In genomic region chr1:63110536-63111285, GRCm38 (mm10) we compare ENCODE assay signal across 8 mouse cellular contexts. TPM values are rescaled to one million over a fixed set of nuclear protein-coding genes. Genes with fewer than 3 reads are reported as not detected.
A peak's percentile ranks its signal among the peaks of the same experiment; 100 is the strongest.
DNase-seq lines count a peak whose midpoint lies in the region; ATAC-seq lines count a peak whose summit lies in the region.

No protein-coding gene starts in this region.

- H3K36me3 ChIP-seq in embryonic facial prominence, embryonic 13.5 days, result peaks cover 9% of the 10 kb centered on the region
- H3K36me3 ChIP-seq in limb, embryonic 11.5 days (ENCODE audit: control insufficient read depth, insufficient read depth, low read length), result no peaks in the 10 kb centered on the region; the same call in 1 of the 2 replicates

- peak overlapping the region; percentile 11; the same call in 1 of the 2 replicates for H3K4me2 ChIP-seq in embryonic facial prominence, embryonic 13.5 days
- H3K4me2 ChIP-seq in limb, embryonic 11.5 days (ENCODE audit: low read depth, severe bottlenecking), result no peak overlapping the region

- 41% methylated on average over 7 of the region's 7 CpGs for WGBS in embryonic facial prominence, embryonic 13.5 days
- 46% methylated on average over 7 of the region's 7 CpGs for WGBS in limb, embryonic 11.5 days

- no peaks in the 10 kb centered on the region for H3K27me3 ChIP-seq in embryonic facial prominence, embryonic 13.5 days
- no peaks in the 10 kb centered on the region for H3K27me3 ChIP-seq in limb, embryonic 11.5 days (ENCODE audit: control insufficient read depth, insufficient read depth, low read length)

- DNase-seq in adrenal gland, postnatal 10 days, result peak; percentile 52
- no peak for DNase-seq in adrenal gland, postnatal 25 days
- DNase-seq in right cerebral cortex, adult 18-20 months, result peak; percentile 14
- no peak for DNase-seq in right cerebral cortex, postnatal 25 days
- peak; percentile 72 for DNase-seq in limb, embryonic 11.5 days (ENCODE audit: low spot score)
- DNase-seq in retina, embryonic 14.5 days (ENCODE audit: low spot score), result peak; percentile 64
- DNase-seq in urinary bladder, postnatal 25 days (ENCODE audit: low spot score), result no peak

- peaks cover 20% of the 10 kb centered on the region for H3K4me1 ChIP-seq in embryonic facial prominence, embryonic 13.5 days
- H3K4me1 ChIP-seq in limb, embryonic 11.5 days (ENCODE audit: control insufficient read depth, insufficient read depth, low read length), result peaks cover 5% of the 10 kb centered on the region

- no peaks in the 10 kb centered on the region for H3K9me3 ChIP-seq in embryonic facial prominence, embryonic 13.5 days
- H3K9me3 ChIP-seq in limb, embryonic 11.5 days (ENCODE audit: control insufficient read depth, low read length), result no peaks in the 10 kb centered on the region

- H3K9ac ChIP-seq in embryonic facial prominence, embryonic 13.5 days, result 0 out of 2 replicates have a peak overlapping the region, but pooled peaks have one; percentile 51
- H3K9ac ChIP-seq in limb, embryonic 11.5 days (ENCODE audit: low read length), result no peak overlapping the region

- no peak for ATAC-seq in embryonic facial prominence, embryonic 13.5 days (ENCODE audit: insufficient number of reproducible peaks, insufficient read depth, low FRiP score, low TSS enrichment, low read depth)
- ATAC-seq in limb, embryonic 11.5 days (ENCODE audit: insufficient number of reproducible peaks, low FRiP score, low TSS enrichment, low read depth), result no peak

- H3K4me3 ChIP-seq in embryonic facial prominence, embryonic 13.5 days, result no peak overlapping the region
- H3K4me3 ChIP-seq in limb, embryonic 11.5 days (ENCODE audit: low read depth, low read length), result no peak overlapping the region

- peak overlapping the region; percentile 44; the same call in 1 of the 2 replicates for H3K27ac ChIP-seq in embryonic facial prominence, embryonic 13.5 days
- H3K27ac ChIP-seq in limb, embryonic 11.5 days (replicated peaks; ENCODE audit: low read depth, low read length), result no peak overlapping the region

RNA-seq across cellular contexts. Expression of gene Ino80d, which starts 3.8 kb away (rescaled TPM):
- 10 to 100 TPM; 24.3 to 32.6 TPM for total RNA-seq in adrenal gland, postnatal 10 days (2021)
- total RNA-seq in adrenal gland, postnatal 25 days (2021), result 30.2 and 36.2 TPM in 2 replicates
- 12.2 and 12.7 TPM in 2 replicates for polyA plus RNA-seq in embryonic facial prominence, embryonic 13.5 days (2015; fragmentation: Nextera tagmentation; extraction: Ambion mirVana)
- 8.4 and 9.7 TPM in 2 replicates for polyA plus RNA-seq in limb, embryonic 11.5 days (2014; fragmentation: Nextera tagmentation; extraction: Ambion mirVana)

Comparison
In these comparisons a context has a peak if more than half of its experiments do, and no peak if none do; other contexts are left out.
1. DNase-seq: peak in adrenal gland, postnatal 10 days (single experiment), right cerebral cortex, adult 18-20 months (single experiment), limb, embryonic 11.5 days (single experiment) and retina, embryonic 14.5 days (single experiment); none in adrenal gland, postnatal 25 days (single experiment), right cerebral cortex, postnatal 25 days (single experiment) and urinary bladder, postnatal 25 days (single experiment).